Mouse (Mus musculus) liver, postnatal 0 days (tissue): Measurements from ENCODE around the gene Afg1l. TPM values are rescaled to one million over a fixed set of nuclear protein-coding genes. Genes with fewer than 3 reads are reported as not detected.

Source experiments
- ATAC-seq: fragments of 200-750 bp; cut with Nextera tagmentation; 2 replicates; pipeline ENCODE4 v1.8.0; 2017; ENCODE audit warnings: mild to moderate bottlenecking, moderate library complexity
- DNase-seq: peaks from one replicate; pipeline ENCODE4 v3.0.0-alpha.2; 2016
- H3K27ac ChIP-seq: fragments of 300-500 bp; sonication (generic); 2 replicates; pipeline ENCODE4 v1.5.1; 2014; ENCODE audit warnings: antibody characterized with exemption, moderate library complexity, mild to moderate bottlenecking, low read depth
- H3K27me3 ChIP-seq: fragments of 300-500 bp; sonication (generic); 2 replicates; pipeline ENCODE4 v1.6.1; 2014; ENCODE audit warnings: low read length, control low read depth, mixed read lengths; ENCODE audit not compliant: insufficient read depth
- H3K36me3 ChIP-seq: fragments of 300-500 bp; sonication (generic); replicated peaks from 2 replicates; pipeline ENCODE4 v1.6.1; 2014; ENCODE audit warnings: mild to moderate bottlenecking, control low read depth, low read length, moderate library complexity, mixed read lengths; ENCODE audit not compliant: insufficient read depth
- H3K4me1 ChIP-seq: fragments of 300-500 bp; sonication (generic); 2 replicates; pipeline ENCODE4 v1.6.1; 2014; ENCODE audit warnings: antibody characterized with exemption, mild to moderate bottlenecking, control low read depth; ENCODE audit not compliant: insufficient read depth
- H3K4me2 ChIP-seq: fragments of 300-500 bp; sonication (generic); 2 replicates; pipeline ENCODE4 v1.6.1; 2014; ENCODE audit warnings: low read depth, mild to moderate bottlenecking, low read length, moderate library complexity, mixed read lengths
- H3K4me3 ChIP-seq: fragments of 300-500 bp; sonication (generic); 2 replicates; pipeline ENCODE4 v1.5.1; 2014; ENCODE audit warnings: low read depth, low read length
- H3K9ac ChIP-seq: fragments of 300-500 bp; sonication (generic); replicated peaks from 2 replicates; pipeline ENCODE4 v1.6.1; 2014; ENCODE audit warnings: mild to moderate bottlenecking, moderate library complexity
- H3K9me3 ChIP-seq: fragments of 300-500 bp; sonication (generic); 2 replicates; pipeline ENCODE4 v1.6.1; 2016; ENCODE audit warnings: mild to moderate bottlenecking, control low read depth, low read length, mixed read lengths
- CTCF ChIP-seq: sonication (generic); IDR thresholded peaks from 2 replicates; pipeline ENCODE4 v1.5.1; 2016; ENCODE audit warnings: antibody characterized with exemption, low read depth
- EP300 ChIP-seq: IDR thresholded peaks from 2 replicates; pipeline ENCODE4 v1.6.1; 2016; ENCODE audit warnings: antibody characterized with exemption, low read depth, mild to moderate bottlenecking
- WGBS: fragments of 180-500 bp; shearing (Covaris S2); extraction: QIAGEN DNeasy Blood & Tissue Kit; methylation state at CpG from one replicate; pipeline ENCODE4 v1.1.7; 2014; ENCODE audit not compliant: insufficient replicate concordance; 5-methylcytosine and 5-hydroxymethylcytosine counted together
- polyA plus RNA-seq: library from polyadenylated mRNA; unstranded; fragments of >200 nt; fragmentation: Nextera tagmentation; extraction: Ambion mirVana; gene quantifications from 2 replicates; pipeline ENCODE4 v1.2.1, GENCODE M21; 2015

Gene Afg1l
- polyA plus RNA-seq, 1 experiment from 2014 or later = 2.9 TPM

DNA sequence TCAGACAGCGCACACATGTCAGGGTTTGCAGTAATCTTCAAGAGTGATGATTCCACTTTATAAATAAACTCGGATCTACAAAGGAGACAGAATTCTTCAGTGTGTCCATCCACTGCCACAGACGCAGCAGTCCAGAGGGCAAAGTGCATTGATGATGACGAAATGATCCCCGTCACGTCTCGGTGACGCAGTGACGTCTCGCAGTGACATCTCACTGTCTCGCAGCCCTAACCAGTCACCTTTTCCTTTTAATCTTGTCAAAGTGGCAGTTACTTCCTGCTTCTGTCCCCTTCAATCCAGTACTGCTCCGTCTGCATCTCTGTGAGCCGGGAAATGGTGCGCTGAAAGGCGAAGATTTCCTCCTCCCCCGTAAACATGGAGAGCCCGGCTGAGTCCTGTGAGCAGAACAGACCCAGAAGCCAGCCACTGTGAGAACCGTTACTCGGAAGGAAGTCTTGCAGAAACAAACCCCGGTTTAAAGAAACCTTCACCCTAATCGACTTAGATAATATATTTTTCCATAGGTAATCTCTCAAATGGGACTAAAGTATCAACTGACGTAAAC lies 165.1 kb downstream of the Afg1l start:
- no peak for DNase-seq
- 59% methylated on average over 22 of the region's 22 CpGs for WGBS
- no peak for TF ChIP-seq EP300
- TF ChIP-seq CTCF = no peak
- no peaks in the 10 kb centered on the region for H3K4me1 ChIP-seq
- 0 out of 2 replicates have a peak, but pooled peaks have one; percentile 12 for ATAC-seq
- no peaks in the 10 kb centered on the region for H3K9me3 ChIP-seq
- peak overlapping the region; percentile 27; the same call in 1 of the 2 replicates for H3K4me2 ChIP-seq
- H3K36me3 ChIP-seq = peaks cover 4% of the 10 kb centered on the region
- no peak overlapping the region for H3K9ac ChIP-seq
- H3K4me3 ChIP-seq = no peak overlapping the region
- no peaks in the 10 kb centered on the region for H3K27me3 ChIP-seq
- H3K27ac ChIP-seq = no peak overlapping the region

DNA sequence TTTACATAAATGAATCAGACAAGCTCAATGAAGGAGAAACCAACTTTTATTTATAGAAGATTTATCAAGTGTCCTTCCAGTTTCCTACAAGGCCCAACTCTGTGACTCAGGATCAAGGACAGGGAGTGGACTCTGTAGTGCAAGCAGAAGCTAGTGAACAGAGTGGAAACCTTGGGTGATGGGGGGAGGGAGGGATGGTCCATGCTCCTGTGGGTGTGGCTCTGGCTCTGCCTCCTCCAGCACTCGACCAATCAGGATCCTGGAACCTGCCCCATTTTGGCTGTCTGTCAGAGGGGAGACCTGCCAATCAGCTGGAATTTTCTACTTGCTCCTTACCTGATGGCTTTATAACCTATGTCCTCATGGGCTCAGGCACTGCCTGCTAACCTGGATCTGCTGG lies 165.8 kb downstream of the Afg1l start:
- DNase-seq (no peak), ATAC-seq (no peak)
- Histone ChIP-seq H3K4me3 (no peak overlapping the region), H3K9ac (no peak overlapping the region), H3K36me3 (no peaks in the 10 kb centered on the region; the same call in 1 of the 2 replicates), H3K27me3 (no peaks in the 10 kb centered on the region), H3K27ac (no peak overlapping the region), H3K4me2 (no peak overlapping the region), H3K4me1 (no peaks in the 10 kb centered on the region), H3K9me3 (no peaks in the 10 kb centered on the region)
- TF ChIP-seq CTCF (no peak), EP300 (no peak)
- WGBS = 33% methylated on average over 1 of the region's 1 CpGs

DNA sequence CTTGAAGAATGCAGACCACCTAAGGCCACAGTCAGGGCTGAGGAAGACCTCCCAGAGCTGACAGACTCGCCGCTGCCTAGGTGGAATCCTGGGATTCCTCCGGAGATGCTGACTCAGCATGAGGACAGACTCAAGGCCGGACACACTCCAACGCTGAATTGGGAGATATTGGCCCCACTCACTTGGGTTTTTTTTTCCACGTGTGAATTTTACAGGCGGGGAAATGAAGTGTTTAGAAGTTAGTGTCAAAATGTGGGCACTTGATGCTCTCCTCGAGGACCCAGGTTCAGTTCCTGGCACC lies 169.7 kb downstream of the Afg1l start:
- Histone ChIP-seq H3K4me2 (peak overlapping the region; percentile 41), H3K27ac (no peak overlapping the region), H3K4me3 (no peak overlapping the region), H3K36me3 (no peaks in the 10 kb centered on the region), H3K27me3 (no peaks in the 10 kb centered on the region), H3K4me1 (no peaks in the 10 kb centered on the region), H3K9ac (no peak overlapping the region), H3K9me3 (no peaks in the 10 kb centered on the region)
- no peak for TF ChIP-seq CTCF
- TF ChIP-seq EP300 = no peak
- ATAC-seq = no peak
- no peak for DNase-seq
- WGBS = 37% methylated on average over 8 of the region's 8 CpGs

DNA sequence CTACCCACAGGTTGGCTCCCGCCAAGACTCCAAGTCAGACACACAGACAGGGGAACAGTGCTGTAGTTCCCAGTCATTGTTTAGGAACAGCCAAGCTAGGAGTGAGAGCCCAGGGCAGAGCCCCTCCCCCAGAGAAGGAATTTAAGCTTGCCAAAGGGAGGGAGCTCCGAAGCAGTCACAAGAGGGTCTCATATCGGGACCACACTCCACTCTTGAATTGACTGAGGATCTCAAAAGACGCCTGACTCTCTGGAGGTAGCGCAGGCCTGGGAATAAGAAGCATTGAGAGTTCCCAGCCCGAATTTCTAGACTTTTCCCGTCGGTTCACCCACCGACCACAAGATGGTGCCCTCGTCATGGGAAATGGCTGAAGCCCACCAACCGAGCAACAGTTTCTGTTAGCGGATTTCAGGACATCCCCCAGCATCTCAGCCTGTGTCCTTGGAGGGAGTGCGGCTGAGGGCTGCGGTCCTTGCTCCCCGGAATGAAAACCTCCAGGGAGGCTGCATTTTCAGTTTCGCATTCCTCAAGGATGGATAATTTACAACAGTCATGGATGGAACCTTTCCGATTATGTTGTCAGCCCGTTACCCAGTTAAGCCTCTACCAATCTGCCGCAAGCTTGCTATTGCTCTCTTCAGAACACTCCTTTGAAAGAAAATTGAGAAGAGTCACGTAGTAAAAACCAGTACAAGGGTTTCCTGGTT lies 170.2 kb downstream of the Afg1l start:
- Histone ChIP-seq H3K9ac (no peak overlapping the region), H3K27ac (no peak overlapping the region), H3K27me3 (no peaks in the 10 kb centered on the region), H3K9me3 (no peaks in the 10 kb centered on the region), H3K4me3 (no peak overlapping the region), H3K4me1 (no peaks in the 10 kb centered on the region), H3K4me2 (peak overlapping the region; percentile 41), H3K36me3 (no peaks in the 10 kb centered on the region)
- no peak for ATAC-seq
- DNase-seq = peak; percentile 67
- peak; percentile 80 for TF ChIP-seq CTCF
- no peak for TF ChIP-seq EP300
- 12% methylated on average over 20 of the region's 20 CpGs for whole genome bisulfite sequencing

DNA sequence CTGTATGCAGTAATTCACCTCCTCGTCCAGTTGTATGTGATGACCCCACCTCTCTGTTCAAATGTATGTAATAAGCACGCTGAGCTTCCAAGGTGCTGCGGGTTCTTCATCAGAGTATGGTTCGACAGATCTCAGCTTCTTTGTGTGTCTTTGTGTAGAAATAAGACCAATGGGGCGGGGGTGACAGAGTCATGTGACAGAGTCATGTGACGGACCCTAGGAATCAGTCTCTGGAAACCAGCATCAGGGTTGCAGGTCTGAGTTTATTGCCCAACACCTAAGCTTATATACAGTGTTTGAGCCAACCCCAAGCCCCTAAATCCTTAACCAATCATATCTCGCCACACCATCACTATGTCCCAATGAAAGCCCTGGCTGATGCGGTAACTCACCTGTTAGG lies 171.9 kb downstream of the Afg1l start:
- Histone ChIP-seq H3K27ac (no peak overlapping the region), H3K9me3 (no peaks in the 10 kb centered on the region), H3K4me1 (no peaks in the 10 kb centered on the region), H3K4me2 (no peak overlapping the region), H3K4me3 (no peak overlapping the region), H3K9ac (no peak overlapping the region), H3K36me3 (no peaks in the 10 kb centered on the region), H3K27me3 (no peaks in the 10 kb centered on the region)
- ATAC-seq (no peak), DNase-seq (no peak)
- TF ChIP-seq CTCF (no peak), EP300 (no peak)
- 78% methylated on average over 8 of the region's 8 CpGs for WGBS

DNA sequence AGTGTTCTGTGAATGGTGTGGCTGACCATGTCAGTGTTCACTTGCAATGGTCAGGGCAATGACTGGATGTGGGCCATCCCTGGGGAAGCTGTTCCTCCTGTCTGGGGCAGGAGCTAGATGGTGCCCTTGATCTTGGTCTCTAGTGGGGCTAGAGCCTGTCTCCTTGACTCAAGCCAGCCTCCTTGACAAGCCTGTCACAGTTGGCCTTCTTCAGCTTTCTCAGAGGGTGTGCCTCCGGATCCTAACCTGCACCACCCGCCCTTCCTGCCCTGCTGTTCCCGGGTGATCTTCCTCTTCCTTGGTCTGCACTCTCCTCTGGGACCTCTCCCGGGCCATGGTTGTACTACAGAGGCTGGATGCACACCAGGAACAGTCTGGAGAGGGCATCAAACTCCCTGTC lies 177.6 kb downstream of the Afg1l start:
- Histone ChIP-seq H3K9me3 (no peaks in the 10 kb centered on the region), H3K27me3 (no peaks in the 10 kb centered on the region), H3K4me1 (no peaks in the 10 kb centered on the region), H3K36me3 (no peaks in the 10 kb centered on the region), H3K9ac (no peak overlapping the region), H3K27ac (no peak overlapping the region), H3K4me3 (no peak overlapping the region), H3K4me2 (no peak overlapping the region)
- DNase-seq (no peak), ATAC-seq (no peak)
- TF ChIP-seq EP300 (no peak), CTCF (no peak)
- WGBS = 40% methylated on average over 4 of the region's 4 CpGs
